Mouse (Mus musculus): ENCODE measurements around the gene Ercc5.

DNA sequence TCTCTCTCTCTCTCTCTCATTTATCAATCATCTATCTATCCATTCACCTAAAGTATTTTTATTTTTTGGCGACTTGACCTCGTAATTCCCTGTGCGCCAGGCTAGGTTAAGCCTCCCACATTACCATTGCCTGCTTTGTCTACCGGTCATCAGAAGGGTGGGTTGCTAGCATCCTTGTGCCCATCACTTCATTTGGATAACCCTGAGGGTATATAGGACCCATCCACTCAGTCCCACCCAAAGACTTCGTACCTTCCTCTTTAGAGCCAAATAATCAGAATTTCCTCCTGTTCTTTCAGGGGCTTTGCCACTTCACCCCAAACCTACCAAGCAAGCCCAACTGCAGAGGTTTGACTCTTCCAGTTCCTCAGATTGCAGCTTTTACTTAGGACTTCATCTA, 44.6 kb upstream of the Ercc5 start:
- no peak for TF ChIP-seq CTCF (IDR thresholded peaks at IDR 0.05; ENCODE audit: borderline replicate concordance, insufficient read depth, low read depth, low read length)
- TF ChIP-seq POLR2A (IDR thresholded peaks at IDR 0.05; ENCODE audit: borderline replicate concordance, insufficient read depth, low read length), result no peak
